Mouse (Mus musculus): ENCODE measurements around the gene Gcm1.
A peak's percentile ranks its signal among the peaks of the same experiment; 100 is the strongest.

The Gcm1 gene

DNA sequence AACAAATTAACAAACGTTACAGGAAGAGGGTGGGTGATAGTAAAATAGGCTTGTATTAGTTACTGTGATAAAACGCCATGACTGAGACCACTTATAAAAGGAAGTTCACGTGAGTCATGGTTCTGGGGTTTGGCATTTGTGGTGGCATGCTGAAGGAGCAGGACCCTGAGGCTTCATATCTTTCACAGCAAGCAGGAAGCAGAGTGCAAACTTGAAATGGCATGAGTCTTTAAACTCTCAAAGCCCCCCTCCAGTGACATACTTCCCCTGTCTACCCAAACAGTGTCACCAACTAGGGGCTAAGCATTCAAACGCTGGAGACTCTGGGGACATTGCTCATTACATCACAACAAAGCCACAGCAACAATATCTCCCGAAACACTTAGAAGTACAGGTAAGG is 49.2 kb downstream of the Gcm1 start:
- DNase-seq (ENCODE audit: low read depth, low spot score), result no peak

DNA sequence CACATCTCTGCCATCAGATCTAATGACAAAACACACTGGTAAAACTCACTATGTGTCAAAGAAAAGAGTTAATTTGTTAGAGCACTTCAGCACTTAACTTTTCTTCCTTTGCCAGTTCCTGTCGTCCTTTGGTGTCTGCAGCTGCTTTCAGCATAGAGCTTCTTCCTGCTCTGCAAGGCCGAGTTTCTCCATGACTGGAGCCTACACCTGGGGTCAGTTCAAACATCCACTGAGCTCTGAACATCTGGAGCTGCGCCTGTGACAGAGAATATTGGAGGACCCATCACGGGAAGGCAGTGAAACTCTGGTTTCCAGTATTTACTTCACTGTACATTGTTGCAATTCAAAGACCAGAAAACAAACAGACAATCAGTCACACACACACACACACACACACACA is 49.7 kb downstream of the Gcm1 start:
- no peak for DNase-seq (ENCODE audit: low read depth, low spot score)

DNA sequence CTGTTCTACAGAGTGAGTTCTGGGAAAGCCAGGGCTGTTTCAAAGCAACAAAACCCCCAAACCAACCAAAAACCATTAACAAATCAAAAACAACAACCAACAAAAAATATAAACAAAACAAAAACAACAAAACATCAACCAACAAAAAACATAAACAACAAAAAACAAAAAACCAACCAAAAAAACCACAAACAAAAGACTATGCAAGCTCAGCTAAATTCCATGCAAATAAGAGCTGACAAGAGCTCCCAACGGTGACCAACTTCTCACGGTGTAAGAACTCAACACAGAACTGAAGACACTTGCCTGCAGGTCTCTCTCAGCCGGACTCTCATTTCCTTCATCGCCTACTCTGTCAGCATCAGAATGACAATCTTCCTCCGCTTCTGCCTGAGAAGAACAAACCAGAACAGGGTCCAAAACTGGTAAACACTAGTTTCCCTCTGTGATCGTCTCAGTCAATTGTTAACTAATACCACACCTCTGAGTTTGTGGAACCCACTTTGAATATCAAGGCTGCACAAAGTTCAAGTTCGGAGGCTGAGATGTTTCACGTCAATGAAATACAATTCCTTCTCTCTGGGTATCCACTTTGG is 52.3 kb downstream of the Gcm1 start:
- DNase-seq (ENCODE audit: low read depth, low spot score), result peak; percentile 11

DNA sequence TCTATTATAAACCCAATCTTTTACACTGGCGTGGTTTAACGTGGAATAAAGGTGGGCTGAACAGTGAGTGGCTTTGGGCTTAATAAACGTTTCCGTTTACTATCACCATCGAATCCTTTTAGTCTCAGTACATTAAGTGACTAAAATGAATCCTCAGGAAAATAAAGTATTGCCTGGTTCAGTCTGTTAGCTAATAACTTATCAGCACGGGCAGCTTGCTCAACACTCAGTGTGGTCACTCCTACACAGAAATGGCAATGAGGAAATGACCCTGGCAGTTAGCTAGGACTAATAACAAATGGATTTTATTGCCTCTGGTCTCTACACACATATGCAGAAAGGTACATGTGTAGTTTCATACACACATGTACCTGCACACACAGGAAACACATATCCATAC is 53.2 kb downstream of the Gcm1 start:
- DNase-seq (ENCODE audit: low read depth, low spot score), result no peak

DNA sequence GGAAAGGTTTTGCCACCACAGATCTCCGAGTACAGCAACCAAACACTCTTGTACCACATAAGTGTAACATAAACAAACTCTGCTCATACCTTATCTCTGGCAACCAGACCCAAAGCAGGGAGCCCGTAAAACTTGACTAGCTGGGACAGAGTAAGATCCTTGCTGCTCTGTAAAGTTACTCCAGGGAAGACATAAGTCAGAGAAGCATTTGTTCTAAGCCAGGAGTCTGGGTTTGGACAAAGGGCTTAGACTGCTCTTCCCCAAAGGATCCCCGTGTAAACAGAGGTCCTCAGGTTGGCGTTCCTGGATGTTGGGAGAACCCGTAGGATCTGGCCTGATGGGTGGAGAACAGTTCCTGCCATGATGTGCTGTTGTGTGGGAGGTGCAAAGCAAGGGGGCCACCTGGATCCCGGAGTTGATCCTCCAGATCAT is 53.8 kb downstream of the Gcm1 start:
- DNase-seq (ENCODE audit: low read depth, low spot score), result no peak

DNA sequence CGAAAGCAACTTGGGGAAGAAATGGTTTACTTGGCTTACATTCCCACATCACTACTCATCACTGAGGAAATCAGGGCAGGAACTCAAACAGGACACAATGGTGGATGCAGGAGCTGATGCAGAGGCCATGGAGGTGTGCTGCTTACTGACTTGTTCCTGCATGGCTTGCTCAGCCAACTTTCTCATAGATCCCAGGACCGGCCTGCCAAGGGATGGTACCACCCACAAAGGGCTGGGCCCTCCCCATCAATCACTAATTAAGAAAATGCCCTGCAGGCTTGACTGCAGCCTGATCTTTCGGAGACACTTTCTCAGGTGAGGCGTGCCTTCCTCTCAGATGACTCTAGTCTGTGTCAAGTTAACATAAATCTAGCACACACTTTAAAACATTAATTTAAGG is 55.1 kb downstream of the Gcm1 start:
- no peak for DNase-seq (ENCODE audit: low read depth, low spot score)

DNA sequence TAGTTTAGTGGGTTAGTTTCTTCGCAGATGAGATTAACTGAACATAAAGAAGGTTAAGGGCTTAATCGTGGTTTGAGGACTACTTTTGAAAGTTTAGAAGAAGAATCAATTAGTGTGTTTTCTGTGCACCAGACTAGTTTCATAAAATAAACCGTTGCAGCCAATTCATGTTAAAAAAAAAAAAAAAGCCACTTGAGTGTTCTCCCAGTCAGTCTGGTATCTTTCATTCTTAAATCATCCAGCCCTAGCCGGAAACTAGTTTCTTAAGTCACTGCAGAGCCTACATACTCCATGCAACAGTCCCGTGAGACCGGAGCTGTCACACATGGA is 55.8 kb downstream of the Gcm1 start:
- DNase-seq (ENCODE audit: low read depth, low spot score), result no peak

DNA sequence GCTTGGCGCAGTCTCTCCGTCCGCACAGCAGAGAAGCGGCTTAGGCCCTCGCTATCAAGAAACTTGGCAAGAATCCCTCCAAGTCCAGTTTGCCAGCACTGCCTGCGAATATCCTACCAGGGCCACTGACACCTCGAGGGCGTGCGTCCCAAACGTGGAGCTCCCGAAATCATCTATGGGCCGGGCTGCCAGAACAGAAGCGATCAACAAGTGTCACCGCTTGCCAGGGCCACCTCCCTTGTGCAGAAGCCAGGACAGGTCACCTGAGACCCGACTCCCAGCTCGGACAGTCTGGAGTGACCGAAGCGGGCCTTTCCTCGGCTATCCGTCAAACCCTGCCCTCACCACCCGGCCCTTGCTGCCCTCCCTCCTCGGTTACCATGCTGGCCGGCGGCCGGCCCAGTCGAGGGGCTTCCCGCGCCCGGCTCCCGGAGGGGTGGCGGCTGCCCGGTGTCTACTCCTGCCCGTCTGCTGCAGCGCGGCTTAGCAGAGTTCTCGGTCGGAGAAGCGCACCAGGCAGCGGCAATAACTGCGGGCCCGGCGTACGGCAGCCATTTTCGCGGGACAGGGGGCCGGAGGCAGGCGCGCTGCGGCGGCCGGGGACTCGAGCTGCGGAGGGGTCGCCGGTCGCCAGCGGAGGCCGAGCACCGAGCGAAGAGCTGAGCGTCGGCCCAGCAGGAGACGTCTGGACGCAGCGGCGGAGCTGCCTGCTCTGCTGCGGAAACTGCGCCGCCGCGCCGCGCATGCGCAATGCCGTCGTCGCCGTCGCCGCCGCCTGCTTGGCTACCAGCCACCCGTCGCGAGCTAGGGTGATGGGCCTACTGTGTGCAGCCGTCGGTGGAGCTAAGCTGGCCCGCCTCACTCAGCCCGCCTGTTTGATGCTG is 56.4 kb downstream of the Gcm1 start:
- DNase-seq (ENCODE audit: low read depth, low spot score), result peak; percentile 58

DNA sequence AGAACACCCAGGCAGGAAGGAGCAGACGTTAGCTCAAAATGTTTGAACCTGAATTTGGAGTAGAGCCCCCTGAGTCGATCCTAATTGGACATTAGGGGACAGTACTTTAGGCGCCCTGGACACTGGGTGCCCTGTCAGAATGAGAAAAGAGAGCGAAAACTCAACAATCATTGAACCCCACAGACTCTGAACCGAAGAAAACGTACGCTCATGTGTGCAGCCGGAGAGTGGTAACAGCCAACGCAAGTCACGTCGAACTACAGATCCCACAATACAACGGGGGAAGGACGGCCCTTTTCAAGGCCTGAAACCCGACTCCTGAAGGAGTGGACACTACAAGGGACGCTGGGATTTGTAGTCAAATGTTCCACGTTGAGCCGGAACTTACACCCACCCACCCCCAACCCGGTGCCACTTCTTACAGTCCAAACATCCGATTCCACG is 57.1 kb downstream of the Gcm1 start, which contains the start of the genes Fbxo9 and Ick:
Gene Fbxo9 (minus strand): TSS at position 270 of the 444 bp plus-strand sequence.
Gene Ick (plus strand): TSS at position 397 of the 444 bp plus-strand sequence.
- DNase-seq (ENCODE audit: low read depth, low spot score), result peak; percentile 83

DNA sequence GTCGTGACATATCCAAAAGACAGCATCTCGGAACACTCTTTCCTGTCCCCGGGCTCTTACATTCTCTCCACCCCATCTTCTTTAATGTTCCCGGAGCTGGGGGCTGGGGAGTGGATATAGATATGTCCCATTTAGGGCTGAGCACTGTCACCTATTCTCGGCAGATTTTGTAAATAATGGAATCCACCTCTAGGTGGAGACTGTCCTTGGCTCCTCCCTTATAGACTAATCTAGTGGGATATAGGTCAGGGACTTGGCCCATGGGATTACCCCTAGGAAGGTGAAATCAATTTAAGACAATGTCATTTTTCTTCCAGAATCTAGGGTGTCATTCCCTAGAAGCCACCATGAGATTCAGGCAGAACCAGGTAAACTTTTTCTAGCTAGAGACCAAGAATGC is 57.9 kb downstream of the Gcm1 start:
- no peak for DNase-seq (ENCODE audit: low read depth, low spot score)

DNA sequence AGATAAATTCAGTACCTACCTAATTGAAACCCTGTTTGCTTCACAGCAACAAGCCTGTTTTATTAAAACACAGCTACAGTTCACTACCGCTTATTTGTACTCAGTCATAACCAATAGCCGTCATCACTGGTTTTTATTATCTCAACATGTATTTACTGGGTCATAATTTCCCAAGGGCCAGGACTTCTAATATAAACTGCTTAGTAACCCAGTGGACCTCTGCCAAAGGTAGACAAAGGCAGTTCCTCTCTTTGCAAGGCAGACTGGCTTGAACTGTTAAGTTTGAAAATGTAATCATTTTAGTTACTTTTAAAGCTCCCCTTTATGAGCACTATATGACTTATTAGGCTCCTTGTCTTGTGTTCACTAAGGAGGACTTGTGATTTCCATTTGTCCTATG is 59.7 kb downstream of the Gcm1 start:
- DNase-seq (ENCODE audit: low read depth, low spot score), result no peak

DNA sequence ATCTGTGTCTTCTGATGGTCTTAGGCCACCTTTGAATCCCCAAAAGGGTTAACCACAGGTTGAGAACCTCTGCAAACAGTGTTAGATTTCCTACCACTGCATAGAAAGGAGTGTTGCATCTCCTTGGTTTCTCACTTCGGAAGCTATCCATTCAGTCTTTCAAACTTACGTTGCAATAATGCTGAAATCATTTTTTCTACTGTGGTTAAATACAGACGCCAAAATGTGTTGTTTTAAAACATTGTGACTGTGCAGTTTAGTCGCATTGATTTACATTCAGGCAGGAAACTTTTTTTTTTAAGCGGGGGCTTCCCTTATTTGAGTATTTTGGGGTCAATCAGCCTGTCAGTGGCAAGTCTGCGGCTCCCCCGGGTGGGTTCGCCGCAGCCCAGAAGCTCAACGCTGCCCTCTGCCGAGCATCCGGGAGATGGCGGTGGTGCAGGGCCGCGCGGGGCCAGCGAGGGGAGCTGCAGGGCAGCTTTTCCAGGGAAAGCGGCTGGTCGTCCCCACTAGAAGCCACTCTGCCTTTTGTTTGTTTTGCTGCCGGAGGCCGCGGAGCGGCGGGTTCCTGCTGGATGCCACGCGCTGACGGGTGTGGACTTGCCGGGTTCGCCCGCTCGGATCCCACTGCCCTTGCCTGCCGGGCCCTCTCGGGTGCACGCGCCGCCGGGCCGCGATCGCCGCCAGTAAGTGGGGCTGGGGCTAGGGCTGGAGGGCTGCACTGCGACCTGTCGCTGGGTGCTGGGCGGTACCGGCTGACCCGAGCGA is 61.2 kb downstream of the Gcm1 start:
- DNase-seq (ENCODE audit: low read depth, low spot score), result peak; percentile 67

DNA sequence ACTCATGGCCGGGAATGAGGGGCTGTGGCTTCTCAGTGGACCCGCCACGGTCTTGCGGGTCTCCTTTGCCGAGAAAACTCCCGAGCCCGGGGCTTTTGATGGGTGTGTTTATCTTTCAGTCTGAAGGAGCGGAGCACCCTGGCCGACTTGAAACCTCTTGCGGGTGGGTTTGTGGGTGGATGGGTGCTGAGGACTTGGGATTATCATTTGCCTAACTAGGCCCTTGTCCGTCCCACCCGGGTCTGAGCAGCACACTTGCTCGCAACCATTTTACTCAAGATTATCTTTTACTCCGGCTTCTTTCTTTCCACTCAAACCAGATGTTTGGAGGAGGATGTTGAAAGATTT is 61.8 kb downstream of the Gcm1 start:
- no peak for DNase-seq (ENCODE audit: low read depth, low spot score)
